Mouse (Mus musculus) forebrain, postnatal 0 days (tissue): Measurements from ENCODE around the gene Copb1. TPM values are rescaled to one million over a fixed set of nuclear protein-coding genes. Genes with fewer than 3 reads are reported as not detected.

ENCODE experiments used
- ATAC-seq: fragments of 200-750 bp; cut with Nextera tagmentation; 2 replicates; pipeline ENCODE4 v1.8.0; 2017; ENCODE audit warnings: mild to moderate bottlenecking, moderate library complexity
- DNase-seq: peaks from one replicate; pipeline ENCODE4 v3.0.0-alpha.2; 2015
- H3K27ac ChIP-seq: fragments of 300-500 bp; sonication (generic); 2 replicates; pipeline ENCODE4 v1.5.1; 2014; ENCODE audit warnings: low read depth, mild to moderate bottlenecking, antibody characterized with exemption, low read length, moderate library complexity, mixed read lengths
- H3K27me3 ChIP-seq: fragments of 300-500 bp; sonication (generic); 2 replicates; pipeline ENCODE4 v1.6.1; 2014; ENCODE audit warnings: mild to moderate bottlenecking, low read length, mixed read lengths; ENCODE audit not compliant: insufficient read depth
- H3K36me3 ChIP-seq: fragments of 300-500 bp; sonication (generic); 2 replicates; pipeline ENCODE4 v1.6.1; 2014; ENCODE audit warnings: mild to moderate bottlenecking, moderate library complexity; ENCODE audit not compliant: insufficient read depth
- H3K4me1 ChIP-seq: fragments of 300-500 bp; sonication (generic); 2 replicates; pipeline ENCODE4 v1.6.1; 2014; ENCODE audit warnings: antibody characterized with exemption; ENCODE audit not compliant: insufficient read depth
- H3K4me2 ChIP-seq: fragments of 300-500 bp; sonication (generic); 2 replicates; pipeline ENCODE4 v1.6.1; 2014; ENCODE audit warnings: low read depth, mild to moderate bottlenecking, moderate library complexity
- H3K4me3 ChIP-seq: fragments of 300-500 bp; sonication (generic); 2 replicates; pipeline ENCODE4 v1.5.1; 2014; ENCODE audit warnings: low read depth, low read length, mixed read lengths
- H3K9ac ChIP-seq: fragments of 300-500 bp; sonication (generic); 2 replicates; pipeline ENCODE4 v1.6.1; 2014; ENCODE audit warnings: mild to moderate bottlenecking
- H3K9me3 ChIP-seq: fragments of 300-500 bp; sonication (generic); 2 replicates; pipeline ENCODE4 v1.6.1; 2016; ENCODE audit warnings: low read length
- CTCF ChIP-seq: sonication (generic); IDR thresholded peaks from 2 replicates; pipeline ENCODE4 v1.5.1; 2016; ENCODE audit warnings: antibody characterized with exemption, control low read depth, low read depth
- WGBS: fragments of 180-500 bp; shearing (Covaris S2); extraction: QIAGEN DNeasy Blood & Tissue Kit; methylation state at CpG from one replicate; pipeline ENCODE4 v1.1.7; 2014; 5-methylcytosine and 5-hydroxymethylcytosine counted together
- polyA plus RNA-seq: library from polyadenylated mRNA; unstranded; fragments of >200 nt; fragmentation: Nextera tagmentation; extraction: Ambion mirVana; gene quantifications from 2 replicates; pipeline ENCODE4 v1.2.1, GENCODE M21; 2015
- total RNA-seq: library from RNA; depleted of rRNA; stranded (reverse); fragments of >200 nt; gene quantifications from 2 replicates; pipeline ENCODE4 v1.2.3, GENCODE M21; 2014

Copb1 gene
- total and polyA plus RNA-seq, 2 experiments from 2014 or later = 67.3 to 68.2 TPM

- DNase-seq = no peak
- no peak for ATAC-seq
Observed at GRCm38 (mm10) chr7:114193284-114194067, 61.0 kb downstream of the Copb1 start.

GRCm38 (mm10) chr7:114192581-114192980 lies 61.9 kb downstream of the Copb1 start:
- no peaks in the 10 kb centered on the region for H3K27me3 ChIP-seq
- TF ChIP-seq CTCF = no peak

More at GRCm38 (mm10) chr7:114193284-114194067, 61.0 kb downstream of the Copb1 start:
- Histone ChIP-seq H3K9me3 (no peaks in the 10 kb centered on the region), H3K4me1 (no peaks in the 10 kb centered on the region), H3K9ac (no peak overlapping the region), H3K36me3 (no peaks in the 10 kb centered on the region), H3K4me2 (no peak overlapping the region), H3K27me3 (no peaks in the 10 kb centered on the region), H3K4me3 (no peak overlapping the region), H3K27ac (no peak overlapping the region)
- TF ChIP-seq CTCF = no peak
- 88% methylated on average over 6 of the region's 6 CpGs for WGBS

GRCm38 (mm10) chr7:114183416-114183815 lies 71.1 kb downstream of the Copb1 start:
- Histone ChIP-seq H3K27me3 (no peaks in the 10 kb centered on the region), H3K4me3 (no peak overlapping the region), H3K36me3 (no peaks in the 10 kb centered on the region), H3K9ac (no peak overlapping the region), H3K27ac (no peak overlapping the region), H3K4me1 (0 out of 2 replicates have a peak, but pooled peaks cover 3% of the 10 kb centered on the region), H3K9me3 (no peaks in the 10 kb centered on the region), H3K4me2 (no peak overlapping the region)
- no peak for TF ChIP-seq CTCF
- DNase-seq (no peak), ATAC-seq (no peak)
- 78% methylated on average over 6 of the region's 6 CpGs for WGBS

More at GRCm38 (mm10) chr7:114192581-114192980, 61.9 kb downstream of the Copb1 start:
- 36% methylated on average over 3 of the region's 3 CpGs for WGBS
- H3K4me2 ChIP-seq = no peak overlapping the region
- H3K4me1 ChIP-seq = no peaks in the 10 kb centered on the region
- no peaks in the 10 kb centered on the region for H3K36me3 ChIP-seq
- no peak overlapping the region for H3K9ac ChIP-seq
- ATAC-seq (no peak), DNase-seq (no peak)
- no peak overlapping the region for H3K27ac ChIP-seq
- H3K4me3 ChIP-seq = no peak overlapping the region
- H3K9me3 ChIP-seq = no peaks in the 10 kb centered on the region

- H3K36me3 ChIP-seq = no peaks in the 10 kb centered on the region
- no peak overlapping the region for H3K27ac ChIP-seq
- 80% methylated on average over 3 of the region's 3 CpGs for WGBS
- H3K9ac ChIP-seq = no peak overlapping the region
- H3K4me1 ChIP-seq = 0 out of 2 replicates have a peak, but pooled peaks cover 3% of the 10 kb centered on the region
- no peaks in the 10 kb centered on the region for H3K27me3 ChIP-seq
- H3K4me2 ChIP-seq = no peak overlapping the region
- ATAC-seq = no peak
- H3K4me3 ChIP-seq = no peak overlapping the region
- DNase-seq = no peak
- no peaks in the 10 kb centered on the region for H3K9me3 ChIP-seq
- TF ChIP-seq CTCF = peak; percentile 7; the same call in 1 of the 2 replicates
Observed at GRCm38 (mm10) chr7:114182708-114183107, 71.8 kb downstream of the Copb1 start.

GRCm38 (mm10) chr7:114181391-114181790 lies 73.1 kb downstream of the Copb1 start:
- Histone ChIP-seq H3K4me3 (no peak overlapping the region), H3K9ac (no peak overlapping the region), H3K36me3 (no peaks in the 10 kb centered on the region), H3K27me3 (no peaks in the 10 kb centered on the region), H3K9me3 (no peaks in the 10 kb centered on the region), H3K4me1 (0 out of 2 replicates have a peak, but pooled peaks cover 3% of the 10 kb centered on the region), H3K4me2 (no peak overlapping the region), H3K27ac (peak overlapping the region; percentile 35; the same call in 1 of the 2 replicates)
- TF ChIP-seq CTCF = no peak
- DNase-seq = peak; percentile 83
- ATAC-seq = peak; percentile 92
- 19% methylated on average over 5 of the region's 5 CpGs for WGBS

- Histone ChIP-seq H3K36me3 (no peaks in the 10 kb centered on the region), H3K4me1 (0 out of 2 replicates have a peak, but pooled peaks cover 3% of the 10 kb centered on the region), H3K9me3 (no peaks in the 10 kb centered on the region), H3K27me3 (no peaks in the 10 kb centered on the region), H3K4me2 (no peak overlapping the region), H3K4me3 (no peak overlapping the region), H3K9ac (no peak overlapping the region), H3K27ac (no peak overlapping the region)
- DNase-seq = no peak
- no peak for ATAC-seq
- no peak for TF ChIP-seq CTCF
- WGBS = 85% methylated on average over 2 of the region's 2 CpGs
Observed at GRCm38 (mm10) chr7:114176588-114176987, 77.9 kb downstream of the Copb1 start.

- Histone ChIP-seq H3K27ac (no peak overlapping the region), H3K4me1 (no peaks in the 10 kb centered on the region), H3K9me3 (no peaks in the 10 kb centered on the region), H3K36me3 (no peaks in the 10 kb centered on the region), H3K4me3 (no peak overlapping the region), H3K9ac (no peak overlapping the region), H3K4me2 (no peak overlapping the region), H3K27me3 (no peaks in the 10 kb centered on the region)
- ATAC-seq = no peak
- WGBS = 78% methylated on average over 8 of the region's 8 CpGs
- no peak for TF ChIP-seq CTCF
- no peak for DNase-seq
Observed at GRCm38 (mm10) chr7:114171354-114172097, 83.0 kb downstream of the Copb1 start.
